Mouse (Mus musculus): ENCODE data around the gene Zfp13. TPM values are rescaled to one million over a fixed set of nuclear protein-coding genes. Genes with fewer than 3 reads are reported as not detected.
"Not testable (repeated sequence)": the region's sequence is repeated elsewhere in the genome, so short reads cannot be mapped to it uniquely, and the experiment has no call there.

Gene Zfp13
- total and polyA plus RNA-seq, 3 experiments = 0.08 to 0.38 TPM; not detected in 1

GRCm38 (mm10) chr17:23538299-23539015 is 60.8 kb downstream of the Zfp13 start:
- Histone ChIP-seq H3K27me3 (ENCODE audit: control insufficient read depth in 1 of 2, insufficient read depth in 2 of 2, low read length in 2 of 2) (no peaks in the 10 kb centered on the region), H3K36me3 (ENCODE audit: control insufficient read depth in 1 of 2, insufficient read depth in 2 of 2, low read length in 2 of 2) (peaks cover 0 to 17% of the 10 kb centered on the region in 2 experiments; a peak in 2 of 4 replicates), H3K4me1 (ENCODE audit: control insufficient read depth in 1 of 2, insufficient read depth in 2 of 2, low read length in 2 of 2) (peaks cover 0 to 18% of the 10 kb centered on the region in 2 experiments; a peak in 2 of 4 replicates), H3K79me2 (ENCODE audit: control insufficient read depth, insufficient read depth, low read length, poor library complexity) (no peaks in the 10 kb centered on the region; the same call in 1 of the 2 replicates), H3K4me3 (ENCODE audit: control insufficient read depth in 1 of 2, insufficient read depth in 1 of 2, low read depth in 2 of 2, low read length in 2 of 2) (peak overlapping the region; percentile 52 to 83), H3K9me3 (replicated peaks; ENCODE audit: insufficient read depth, low read length) (no peaks in the 10 kb centered on the region), H3K27ac (ENCODE audit: control insufficient read depth, low read depth, low read length) (peak overlapping the region; percentile 24; the same call in 1 of the 2 replicates), H3K9ac (ENCODE audit: control insufficient read depth, low read depth, low read length, poor library complexity, severe bottlenecking) (peak overlapping the region; percentile 61)
- peak; percentile 95 for DNase-seq (ENCODE audit: low read depth, low spot score)
- peak; percentile 77 for TF ChIP-seq SIN3A (IDR thresholded peaks at IDR 0.05; ENCODE audit: low read length)
- TF ChIP-seq TCF12 (IDR thresholded peaks at IDR 0.05; ENCODE audit: low read depth, low read length) = no peak
- peak; percentile 96 for TF ChIP-seq MAFK (IDR thresholded peaks at IDR 0.05; ENCODE audit: borderline replicate concordance, low read depth, low read length)
- TF ChIP-seq TBP (IDR thresholded peaks at IDR 0.05; ENCODE audit: low read depth, low read length) = peak; percentile 99
- peak; percentile 21; the same call in 1 of the 2 replicates for TF ChIP-seq MXI1 (IDR thresholded peaks at IDR 0.05; ENCODE audit: low read depth, low read length)
- TF ChIP-seq JUND (IDR thresholded peaks at IDR 0.05; ENCODE audit: low read depth, low read length) = no peak
- TF ChIP-seq ELF1 (IDR thresholded peaks at IDR 0.05; ENCODE audit: low read depth, low read length) = peak; percentile 41; the same call in 1 of the 2 replicates
- no peak for TF ChIP-seq RCOR1 (IDR thresholded peaks at IDR 0.05; ENCODE audit: low read depth, low read length)

GRCm38 (mm10) chr17:23537554-23538255 is 61.6 kb downstream of the Zfp13 start:
- Histone ChIP-seq H3K79me2 (ENCODE audit: control insufficient read depth, insufficient read depth, low read length, poor library complexity) (no peaks in the 10 kb centered on the region; the same call in 1 of the 2 replicates), H3K9ac (ENCODE audit: control insufficient read depth, low read depth, low read length, poor library complexity, severe bottlenecking) (peak overlapping the region; percentile 61), H3K36me3 (ENCODE audit: control insufficient read depth in 1 of 2, insufficient read depth in 2 of 2, low read length in 2 of 2) (peaks cover 0 to 11% of the 10 kb centered on the region in 2 experiments; a peak in 2 of 4 replicates), H3K27ac (ENCODE audit: control insufficient read depth, low read depth, low read length) (no peak overlapping the region), H3K9me3 (replicated peaks; ENCODE audit: insufficient read depth, low read length) (no peaks in the 10 kb centered on the region), H3K27me3 (ENCODE audit: control insufficient read depth in 1 of 2, insufficient read depth in 2 of 2, low read length in 2 of 2) (no peaks in the 10 kb centered on the region), H3K4me3 (ENCODE audit: control insufficient read depth in 1 of 2, insufficient read depth in 1 of 2, low read depth in 2 of 2, low read length in 2 of 2) (peak overlapping the region; percentile 52 to 83), H3K4me1 (ENCODE audit: control insufficient read depth in 1 of 2, insufficient read depth in 2 of 2, low read length in 2 of 2) (peaks cover 0 to 11% of the 10 kb centered on the region in 2 experiments; a peak in 2 of 4 replicates)
- peak; percentile 86 for DNase-seq (ENCODE audit: low read depth, low spot score)
- TF ChIP-seq MAX (IDR thresholded peaks at IDR 0.05; ENCODE audit: low read length) (peak; percentile 39; the same call in 1 of the 2 replicates), RCOR1 (IDR thresholded peaks at IDR 0.05; ENCODE audit: low read depth, low read length) (no peak), ZC3H11A (IDR thresholded peaks at IDR 0.05; ENCODE audit: low read depth, low read length) (no peak), TCF12 (IDR thresholded peaks at IDR 0.05; ENCODE audit: low read depth, low read length) (no peak), TBP (IDR thresholded peaks at IDR 0.05; ENCODE audit: low read depth, low read length) (peak; percentile 100), MAFK (IDR thresholded peaks at IDR 0.05; ENCODE audit: borderline replicate concordance, low read depth, low read length) (peak; percentile 89), CTCF (IDR thresholded peaks at IDR 0.05 in 2 of 3, conservative IDR thresholded peaks at IDR 0.05 in 1 of 3; ENCODE audit: control insufficient read depth in 1 of 3, insufficient read depth in 1 of 3, low read depth in 2 of 3, low read length in 3 of 3, poor library complexity in 1 of 3, severe bottlenecking in 1 of 3) (peak in 2 of 3 experiments; percentile 6 to 9; a peak in 1 of 6 replicates), GATA1 (IDR thresholded peaks at IDR 0.05; ENCODE audit: low read depth, low read length) (peak; percentile 64), MXI1 (IDR thresholded peaks at IDR 0.05; ENCODE audit: low read depth, low read length) (no peak), NRF1 (IDR thresholded peaks at IDR 0.05; ENCODE audit: insufficient read depth, low read depth, low read length, poor library complexity, severe bottlenecking) (no peak), SIN3A (IDR thresholded peaks at IDR 0.05; ENCODE audit: low read length) (0 out of 2 replicates have a peak, but pooled peaks have one; percentile 25)

- not testable (repeated sequence) for H3K79me2 ChIP-seq (ENCODE audit: control insufficient read depth, insufficient read depth, low read length, poor library complexity); H3K27me3 ChIP-seq (ENCODE audit: control insufficient read depth in 1 of 2, insufficient read depth in 2 of 2, low read length in 2 of 2); H3K4me1 ChIP-seq (ENCODE audit: control insufficient read depth in 1 of 2, insufficient read depth in 2 of 2, low read length in 2 of 2); H3K9me3 ChIP-seq (replicated peaks; ENCODE audit: insufficient read depth, low read length); H3K27ac ChIP-seq (ENCODE audit: control insufficient read depth, low read depth, low read length)
- H3K4me3 ChIP-seq (ENCODE audit: control insufficient read depth in 1 of 2, insufficient read depth in 1 of 2, low read depth in 2 of 2, low read length in 2 of 2) = peak overlapping the region; percentile 2 to 54
- H3K36me3 ChIP-seq (ENCODE audit: control insufficient read depth in 1 of 2, insufficient read depth in 2 of 2, low read length in 2 of 2) = peaks cover 0 to 11% of the 10 kb centered on the region in 2 experiments; a peak in 2 of 4 replicates
- DNase-seq (ENCODE audit: low read depth, low spot score) = peak; percentile 81
- H3K9ac ChIP-seq (ENCODE audit: control insufficient read depth, low read depth, low read length, poor library complexity, severe bottlenecking) = peak overlapping the region; percentile 29; the same call in 1 of the 2 replicates
Measured at GRCm38 (mm10) chr17:23535046-23535788, 64.1 kb downstream of the Zfp13 start.

All from MEL (cell line).